Mouse (Mus musculus): Measurements from ENCODE around the gene Fam50b. TPM values are rescaled to one million over a fixed set of nuclear protein-coding genes. Genes with fewer than 3 reads are reported as not detected.

The Fam50b gene
- polyA plus RNA-seq (2017; shearing (Covaris generic)), result under 1 TPM in 1 of 2 experiments, not detected in 1; 0.23 TPM

DNA sequence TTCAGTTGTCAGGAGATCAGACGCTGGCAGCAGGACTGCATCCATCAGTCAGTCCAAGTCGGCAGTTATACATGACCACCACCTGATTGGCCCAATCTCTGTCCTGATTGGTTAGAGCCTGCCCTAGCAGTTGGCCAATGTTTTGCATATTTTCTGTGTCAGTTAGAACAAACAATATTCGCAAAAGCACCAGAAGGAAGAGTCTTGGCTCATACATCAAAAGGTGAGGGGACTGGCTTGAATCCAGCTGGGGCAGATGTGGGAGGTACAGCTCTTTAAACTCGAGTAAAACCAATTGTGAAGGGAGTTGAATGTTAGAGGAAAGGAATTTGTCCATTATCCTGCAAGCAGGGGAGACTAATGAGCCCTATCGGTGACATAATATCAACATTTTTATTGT is at the start of gene Fam50b:
TSS of gene Fam50b (plus strand) at position 165 of the 400 bp plus-strand sequence.

Other genes with a start within 250 kb of the Fam50b start
- 1 to 10 TPM in 1 of 2 experiments, under 1 TPM in 1; 0.92 to 2.2 TPM for gene Pxdc1, start 81.4 kb upstream of the Fam50b start, polyA plus RNA-seq (2017; shearing (Covaris generic))
- 10 to 100 TPM; 80.6 to 88.2 TPM for gene Prpf4b, start 140.5 kb downstream of the Fam50b start, polyA plus RNA-seq (2017; shearing (Covaris generic))
- gene Fam217a, start 189.5 kb downstream of the Fam50b start, polyA plus RNA-seq (2017; shearing (Covaris generic)), result under 1 TPM; 0.27 to 0.39 TPM
- gene 4933417A18Rik, start 189.6 kb downstream of the Fam50b start, polyA plus RNA-seq (2017; shearing (Covaris generic)), result not detected
- not detected for gene Eci3, start 229.0 kb downstream of the Fam50b start, polyA plus RNA-seq (2017; shearing (Covaris generic))